Mouse (Mus musculus): Measurements from ENCODE around the gene Jdp2.

The Jdp2 gene

DNA sequence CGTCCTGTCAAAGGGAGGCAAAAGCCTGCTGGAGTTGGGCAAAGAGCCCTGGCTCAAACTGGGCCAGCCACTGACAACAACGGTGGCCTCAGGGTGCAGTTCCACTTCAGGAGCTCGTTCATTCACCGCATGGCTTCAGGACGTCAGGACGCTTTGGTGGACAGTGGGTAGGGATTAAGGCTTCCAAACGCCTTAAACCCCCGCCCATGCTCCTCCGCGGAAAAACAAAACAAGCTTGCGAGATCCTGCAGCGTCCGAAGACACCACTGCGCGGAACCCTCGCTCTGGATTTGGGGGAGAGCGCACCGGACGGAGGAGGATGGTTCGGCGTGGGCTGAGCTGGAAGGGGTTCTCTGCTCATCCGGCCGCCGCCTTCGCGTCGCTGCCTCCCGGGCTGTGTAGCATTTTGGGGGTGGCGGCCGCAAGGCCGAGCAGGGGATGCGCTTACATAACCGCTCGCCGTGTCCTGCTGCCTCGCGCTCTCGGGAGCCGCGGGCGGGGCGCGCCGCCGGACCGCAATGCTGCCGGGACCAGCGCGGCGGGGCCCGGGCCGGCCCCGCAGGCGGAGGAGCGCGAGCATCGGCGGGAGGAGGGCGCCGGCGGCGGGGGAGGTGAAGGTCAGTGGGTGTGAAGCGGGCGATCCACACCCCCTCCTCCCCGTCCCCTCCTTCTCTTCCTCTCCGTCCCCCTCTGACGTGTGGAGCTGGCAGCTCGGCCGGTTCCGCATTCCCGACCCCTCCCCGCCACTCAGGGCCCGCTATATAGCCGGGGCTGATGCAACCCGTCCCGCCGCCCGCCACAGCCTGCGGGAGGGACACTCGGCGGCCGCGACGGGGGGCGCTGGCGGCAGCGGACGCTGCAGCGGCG, at the start of gene Jdp2:
Gene Jdp2 (plus strand): TSS at position 417 of the 867 bp plus-strand sequence.
- peak; percentile 52 to 57 for DNase-seq

DNA sequence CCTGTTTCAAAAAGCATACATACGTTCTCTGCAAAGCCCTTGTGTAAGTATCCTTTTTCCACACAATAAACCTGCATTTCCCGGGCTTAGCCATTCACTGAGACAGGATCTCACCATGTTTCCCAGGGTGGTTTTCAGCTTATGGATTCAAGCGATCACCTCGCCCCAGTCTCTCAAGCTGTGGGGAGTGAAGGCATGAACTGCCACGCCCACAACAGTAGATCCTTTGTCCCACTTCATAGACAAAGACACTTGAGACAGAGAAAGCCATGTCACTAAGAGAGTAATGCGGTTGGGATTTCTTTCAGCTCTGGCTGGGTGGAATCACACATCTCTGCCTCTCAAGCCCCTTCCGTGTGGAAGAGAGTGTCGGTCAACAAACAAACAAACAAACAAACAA, 49.2 kb upstream of the Jdp2 start:
- no peak for DNase-seq

DNA sequence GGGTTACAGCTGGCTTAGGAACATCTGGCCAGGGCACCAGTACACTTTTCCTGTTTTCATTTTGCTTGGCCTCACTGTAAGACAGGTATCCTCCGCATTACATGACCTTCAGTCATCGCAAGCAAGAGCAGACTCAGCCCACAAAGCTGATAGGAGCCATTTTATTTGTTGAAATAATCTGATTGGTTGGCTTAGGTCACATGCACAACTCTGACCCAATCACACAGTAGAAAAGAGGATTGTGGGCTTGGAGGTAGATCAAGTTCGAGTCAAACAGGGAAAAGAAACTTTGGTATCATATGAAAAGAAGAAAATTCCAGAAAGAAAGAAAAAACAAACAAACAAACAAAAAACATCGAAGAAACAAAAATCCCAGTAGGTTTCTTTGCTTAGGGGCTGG, 48.4 kb upstream of the Jdp2 start:
- no peak for DNase-seq

DNA sequence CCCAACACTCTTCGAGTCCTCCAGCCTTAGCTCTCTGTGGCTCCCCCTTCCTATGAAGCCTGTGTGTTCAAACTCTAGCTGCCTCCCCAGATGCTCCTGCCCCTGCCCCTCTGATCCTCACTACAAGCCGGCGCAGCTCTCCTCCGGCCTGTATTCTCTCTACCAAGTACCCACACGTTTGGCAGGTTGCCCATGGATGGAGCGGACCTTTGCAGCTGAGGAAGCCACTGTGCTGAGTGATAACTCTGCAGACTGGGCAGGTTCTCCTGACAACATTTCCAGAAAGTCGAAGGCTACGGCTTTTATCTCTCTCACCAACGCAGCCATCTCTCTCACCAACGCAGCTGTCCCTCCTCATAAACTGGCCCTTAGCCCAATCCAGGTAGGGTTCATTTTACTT, 39.5 kb upstream of the Jdp2 start:
- DNase-seq, result no peak

DNA sequence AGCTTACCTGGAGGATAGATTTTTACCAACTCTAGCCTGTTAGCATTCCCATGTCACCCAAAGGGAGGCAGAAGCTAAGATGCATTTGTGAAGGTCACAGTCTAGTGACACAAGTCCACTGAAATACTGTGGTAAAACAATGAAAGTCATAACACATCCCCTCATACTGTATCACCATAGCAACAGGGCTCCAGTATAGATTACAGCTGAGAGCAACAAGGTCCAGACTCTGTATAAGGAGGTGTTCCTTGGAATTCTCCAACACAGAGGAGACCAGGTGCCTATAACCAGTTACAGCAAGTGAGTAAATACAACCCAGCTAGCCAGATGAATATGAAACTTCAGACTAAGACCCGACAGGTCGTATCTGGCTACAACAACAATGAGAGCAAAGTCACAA, 33.4 kb upstream of the Jdp2 start:
- DNase-seq, result no peak

DNA sequence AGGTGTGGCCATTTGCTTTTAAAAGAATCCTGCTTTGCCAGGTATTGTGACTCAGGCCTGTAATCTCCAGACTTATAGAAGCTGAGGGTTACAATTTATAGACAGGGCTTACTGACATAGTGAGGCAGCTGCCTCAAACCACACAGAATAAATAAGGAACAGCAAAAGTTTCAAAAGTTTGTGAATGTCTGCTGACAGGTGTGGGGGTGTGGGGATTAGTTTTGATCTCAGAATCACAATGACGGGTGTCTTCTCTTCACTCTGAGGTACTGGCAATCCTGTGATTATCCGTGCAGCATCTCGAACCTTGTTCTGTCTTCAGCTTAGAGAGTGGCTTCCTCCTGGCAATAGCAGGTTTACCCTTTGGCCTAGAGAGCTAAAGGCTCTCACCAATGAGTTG, 30.5 kb upstream of the Jdp2 start:
- no peak for DNase-seq

DNA sequence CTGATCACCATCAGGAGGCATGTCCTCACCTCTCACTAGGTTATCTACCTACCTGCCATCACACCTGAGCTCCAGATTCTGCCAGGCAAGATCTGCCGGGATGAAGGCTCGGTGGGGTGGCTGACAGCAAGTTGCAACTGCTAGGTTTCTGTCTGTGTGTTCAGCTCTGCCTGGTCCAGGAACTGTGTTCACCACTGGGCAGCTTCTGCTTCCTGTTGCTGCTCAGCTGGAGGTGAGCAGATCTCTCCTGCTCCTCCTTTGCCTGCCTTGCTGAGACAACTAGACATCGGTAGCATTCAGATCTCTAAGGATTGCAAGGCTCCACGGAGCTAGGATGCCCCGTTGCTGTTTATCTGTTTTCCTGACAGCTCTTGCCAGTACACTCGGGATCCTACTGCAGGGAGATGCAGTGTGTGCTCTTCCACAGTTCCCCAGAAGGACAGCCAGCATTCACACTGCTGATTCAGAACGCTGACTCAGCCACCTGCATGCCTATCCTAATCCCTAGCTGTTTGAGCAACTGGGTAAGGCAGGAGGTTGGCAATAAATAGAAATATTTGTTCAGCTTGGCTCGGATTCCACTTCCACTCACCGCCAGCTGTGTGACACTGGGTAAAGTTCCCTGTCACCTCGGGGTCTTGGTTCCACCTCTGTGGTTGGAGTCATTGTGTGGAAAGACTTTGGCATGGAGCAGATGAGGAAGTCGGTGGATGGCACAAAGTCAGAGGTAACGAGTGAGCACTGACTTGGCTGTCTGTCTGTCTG, 29.3 kb upstream of the Jdp2 start:
- DNase-seq, result no peak

DNA sequence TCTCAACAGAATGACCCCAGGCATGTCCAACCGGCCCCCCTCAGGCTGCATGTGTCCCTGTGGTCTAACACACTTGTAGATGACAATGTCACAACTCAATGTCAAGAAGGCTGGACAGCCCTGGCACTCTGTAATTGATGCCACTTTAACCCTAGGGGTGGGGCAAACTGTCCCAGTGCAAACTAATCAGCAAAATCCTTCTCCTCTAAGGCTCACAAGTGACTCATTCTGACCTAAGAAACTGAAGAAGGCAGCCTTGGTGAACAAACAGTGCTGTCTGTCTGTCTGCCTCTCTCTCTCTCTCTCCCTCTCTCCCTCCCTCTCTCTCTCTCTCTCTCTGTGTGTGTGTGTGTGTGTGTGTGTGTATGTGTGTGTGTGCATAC, 28.7 kb upstream of the Jdp2 start:
- DNase-seq, result no peak

DNA sequence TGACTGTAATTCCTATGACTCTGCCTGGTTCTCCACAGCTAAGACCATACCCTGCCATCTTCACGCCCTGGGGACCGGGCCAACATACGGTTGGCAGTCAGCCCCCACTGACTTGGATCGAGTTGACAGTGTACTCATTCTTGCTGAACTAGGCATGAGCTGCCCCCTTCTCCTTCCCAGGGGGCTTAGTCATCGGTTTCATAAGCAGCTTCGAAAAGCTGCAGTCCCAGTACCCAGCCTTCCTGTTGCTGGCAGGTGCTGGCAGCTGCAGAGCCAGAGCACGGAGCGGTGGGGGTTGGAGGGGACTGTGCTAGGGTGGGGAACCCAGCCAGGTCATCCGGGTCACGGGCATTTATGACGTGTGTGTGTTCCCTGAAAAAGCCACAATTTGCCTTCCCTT, 27.5 kb upstream of the Jdp2 start:
- DNase-seq, result peak; percentile 29 to 34

DNA sequence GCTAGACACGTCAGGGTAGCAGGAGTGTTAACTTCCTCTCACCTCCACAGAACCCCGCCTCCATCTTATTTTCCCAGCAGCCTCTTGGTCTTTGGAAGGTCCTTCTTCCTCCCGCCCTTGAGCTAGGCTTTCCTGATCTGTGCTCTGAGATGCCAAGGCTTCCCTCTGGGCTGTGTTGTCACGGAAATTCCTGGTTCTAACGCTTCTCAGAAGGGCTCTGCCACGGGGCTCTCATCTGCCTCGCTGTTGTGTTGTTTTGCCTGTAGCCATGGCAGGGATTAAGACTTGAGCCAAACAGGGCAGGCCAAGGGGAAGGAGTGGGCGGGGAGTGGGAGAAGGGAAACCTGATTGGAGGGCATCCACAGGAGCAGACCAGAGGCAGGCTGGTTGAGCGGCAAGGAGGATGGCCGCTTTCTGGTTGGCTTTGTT, 26.8 kb upstream of the Jdp2 start:
- no peak for DNase-seq

DNA sequence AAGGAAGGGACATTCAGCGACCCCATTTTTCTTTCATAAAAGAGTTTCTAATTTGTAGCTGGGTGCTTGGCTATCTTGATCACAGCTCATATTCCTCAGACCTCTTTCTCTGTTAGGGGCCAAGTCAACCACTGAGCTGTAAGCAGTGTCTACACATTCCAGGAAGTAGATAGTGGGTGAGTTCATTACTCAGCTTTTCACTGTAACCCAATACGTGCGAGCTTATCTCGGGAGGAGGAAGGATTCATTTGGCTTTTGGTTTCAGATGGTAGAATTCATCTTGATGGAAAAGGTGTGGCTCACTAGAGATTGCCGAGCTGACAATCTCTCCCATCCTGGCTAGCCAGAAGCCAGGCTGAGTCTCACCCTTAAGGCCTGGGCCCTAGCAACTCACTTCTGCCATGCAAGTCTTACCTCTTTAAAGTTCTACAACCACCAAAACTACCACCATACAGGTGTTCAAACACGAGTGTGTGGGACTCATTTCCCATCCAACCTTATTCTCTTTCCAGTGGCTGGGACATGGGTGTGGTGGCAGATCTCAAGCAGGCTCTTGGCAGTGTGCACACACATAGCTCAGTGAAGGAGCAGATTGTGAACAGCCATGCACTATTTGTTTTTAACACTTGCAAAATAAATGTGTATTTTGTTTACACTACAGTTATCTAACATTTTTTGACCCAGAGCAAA, 23.9 kb upstream of the Jdp2 start:
- no peak for DNase-seq

DNA sequence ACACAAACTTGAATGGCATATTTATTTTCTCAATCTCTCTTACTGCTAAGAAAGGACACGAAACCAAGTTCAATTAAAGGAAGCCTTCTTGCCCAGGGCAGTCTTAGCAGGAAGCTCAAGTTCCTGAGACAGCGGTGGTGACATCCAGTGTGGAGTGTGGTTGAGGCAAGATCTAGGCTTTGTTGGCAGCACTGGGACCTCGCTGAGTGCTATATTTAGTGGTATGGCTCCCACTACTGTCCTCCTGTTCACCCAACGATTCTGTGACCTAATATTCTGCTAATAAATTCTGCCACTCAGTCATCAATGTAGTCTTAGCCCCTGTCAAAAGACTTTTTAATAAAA, 23.4 kb upstream of the Jdp2 start:
- DNase-seq, result no peak

DNA sequence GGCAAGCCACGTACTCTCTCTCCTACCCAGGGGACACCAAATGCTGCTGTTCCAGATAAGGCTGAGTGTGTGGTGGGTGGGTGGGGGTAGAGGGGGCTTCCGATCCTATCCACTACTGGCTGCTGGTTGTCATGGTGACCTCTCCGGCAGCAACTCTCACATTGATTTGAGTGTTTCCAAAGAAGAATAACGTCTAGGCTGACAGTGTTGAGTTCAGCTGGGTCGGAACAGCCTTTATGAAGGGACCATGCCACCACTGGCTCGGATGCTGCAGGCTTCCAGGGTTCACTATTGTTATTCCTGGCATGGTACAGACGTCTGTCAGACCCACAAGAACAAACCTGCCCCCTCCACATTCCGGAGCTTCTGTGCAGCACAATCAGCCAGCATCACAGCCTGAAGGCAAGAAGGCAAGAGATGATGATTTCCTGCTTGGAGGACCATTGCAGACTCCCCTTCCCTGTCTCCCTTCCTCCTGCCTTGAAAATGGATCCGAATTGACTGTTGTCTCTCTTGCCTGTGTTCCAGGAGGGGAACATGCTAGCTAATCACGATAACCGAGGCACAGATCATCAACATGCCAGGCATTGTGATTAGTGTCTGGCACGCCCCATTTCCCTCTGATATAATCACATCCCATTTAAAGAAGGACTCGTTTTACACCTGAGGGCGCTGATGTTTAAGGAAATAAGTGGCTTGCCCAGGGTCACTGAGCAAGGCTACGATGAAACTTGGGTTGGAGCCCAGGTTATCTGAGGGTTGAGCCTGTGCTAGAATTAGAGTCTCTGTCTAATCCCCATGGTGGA, 17.4 kb upstream of the Jdp2 start:
- no peak for DNase-seq

DNA sequence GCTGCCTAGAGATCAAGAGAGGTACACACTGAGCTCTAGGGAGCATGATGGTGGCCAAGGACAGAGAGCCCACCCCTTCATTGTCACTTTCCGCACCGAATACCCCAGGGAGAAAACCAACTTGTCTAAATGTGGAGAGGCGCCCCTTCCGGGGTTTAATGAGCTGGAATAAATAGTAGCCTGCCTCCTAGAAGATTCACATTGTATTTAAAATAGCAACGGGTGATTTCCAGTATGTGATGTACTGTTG, 16.8 kb upstream of the Jdp2 start:
- DNase-seq, result no peak

DNA sequence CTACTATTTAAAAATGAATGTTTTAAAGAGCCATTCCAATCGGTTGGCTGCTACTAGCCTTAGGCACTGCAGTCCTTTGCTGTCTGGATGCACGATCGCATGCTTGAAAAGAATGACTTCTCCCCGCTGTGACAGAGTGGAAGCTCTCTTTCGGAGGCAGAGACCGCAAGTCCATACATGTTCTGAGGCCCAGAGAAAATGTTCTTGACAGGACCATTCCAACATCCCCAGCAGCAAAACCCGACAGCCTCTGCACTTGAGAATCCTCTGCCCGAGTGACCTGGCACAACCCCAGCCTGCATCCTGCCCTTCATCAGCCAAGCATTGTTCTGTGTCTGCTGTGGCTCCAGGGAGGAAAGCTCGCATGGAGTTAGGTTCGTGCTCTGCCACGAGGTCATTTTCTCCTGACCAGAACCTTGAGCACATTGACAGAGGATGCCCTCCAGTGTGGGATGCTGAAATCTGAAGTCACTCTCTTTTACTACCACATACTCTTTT, 13.0 kb upstream of the Jdp2 start:
- DNase-seq, result no peak

DNA sequence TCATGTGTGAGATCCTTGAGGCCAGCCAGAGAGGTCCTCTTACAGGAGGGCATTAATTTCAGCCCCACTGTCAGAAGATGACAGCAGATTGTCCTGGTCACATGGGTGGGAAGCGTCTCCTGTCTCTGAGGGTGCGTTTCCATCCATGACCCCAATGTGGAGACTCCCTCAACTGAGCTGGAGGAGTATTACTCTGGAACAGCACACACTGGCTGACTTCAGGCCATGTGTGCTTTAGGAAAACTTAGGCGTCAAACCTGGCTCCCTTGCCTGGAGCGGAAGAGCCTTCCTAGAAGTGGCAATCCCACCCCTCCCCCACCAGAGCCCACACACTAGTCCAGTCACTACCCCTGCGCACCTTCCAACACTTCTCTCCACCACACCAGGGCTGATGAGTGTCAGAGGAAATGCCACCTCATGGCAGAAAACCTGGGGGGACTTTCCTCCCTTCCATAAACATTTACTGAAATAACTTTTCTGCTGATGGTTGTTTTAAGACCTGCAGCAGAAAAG, 8.9 kb upstream of the Jdp2 start:
- DNase-seq, result no peak

DNA sequence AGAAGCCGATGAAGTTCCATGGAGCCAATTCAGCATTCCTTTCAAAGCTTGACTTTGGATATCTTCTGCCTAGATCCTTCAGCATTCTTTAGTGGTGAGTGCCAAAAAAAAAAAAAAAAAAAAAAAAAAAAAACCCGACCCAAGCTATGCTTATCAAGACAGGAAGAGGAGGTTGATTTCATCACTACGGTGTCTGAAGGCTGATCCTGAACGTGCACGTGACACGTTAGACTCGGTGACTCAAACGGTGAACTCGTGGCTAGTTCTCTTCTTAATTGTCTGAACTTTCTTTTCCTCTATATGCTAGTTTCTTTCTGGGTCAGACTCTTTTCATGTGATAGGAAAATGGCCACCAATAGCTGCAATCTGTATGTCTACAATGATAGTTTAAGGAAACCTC, 5.9 kb upstream of the Jdp2 start:
- DNase-seq, result peak in 1 of 2 experiments; percentile 19

DNA sequence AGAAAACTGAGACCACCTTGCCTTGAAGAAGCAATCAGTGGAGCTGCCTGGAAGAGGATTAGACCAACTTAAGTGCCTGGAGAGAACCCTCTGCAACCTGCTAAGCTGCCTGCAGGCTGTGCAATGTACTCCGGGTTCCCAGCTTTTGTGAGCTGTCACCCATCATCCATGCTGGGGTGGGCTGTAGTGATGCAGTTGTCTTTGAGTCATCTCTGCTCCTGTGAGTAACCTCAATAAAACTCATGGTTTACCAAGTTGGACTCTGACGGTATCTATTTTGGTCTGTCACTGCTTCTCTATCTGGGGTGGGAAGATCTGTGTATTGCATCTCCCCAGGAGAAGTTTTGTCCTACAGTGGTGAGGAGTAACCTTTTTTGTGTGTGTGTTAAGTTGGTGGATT, 4.4 kb upstream of the Jdp2 start:
- no peak for DNase-seq

DNA sequence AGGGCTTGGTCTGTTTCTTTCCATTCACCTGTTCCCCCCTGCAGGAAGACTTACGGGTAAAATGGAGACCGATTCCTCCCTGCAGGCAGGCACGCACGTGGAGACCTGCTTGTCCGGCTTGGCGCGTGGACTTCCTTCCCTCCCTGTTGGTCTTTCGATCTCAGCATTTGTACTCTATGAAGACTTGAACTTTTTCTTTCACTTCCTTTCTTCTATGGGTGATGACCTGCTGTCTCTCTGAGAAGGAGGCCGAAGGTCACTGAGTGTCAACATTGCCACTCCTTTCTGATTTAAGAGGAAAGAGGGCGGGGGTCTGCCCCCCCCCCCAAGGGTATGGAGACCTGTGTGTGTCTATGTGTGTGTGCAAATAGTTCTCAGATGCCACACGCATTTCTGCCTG, 774 bp upstream of the Jdp2 start:
- peak in 1 of 2 experiments; percentile 17 for DNase-seq

DNA sequence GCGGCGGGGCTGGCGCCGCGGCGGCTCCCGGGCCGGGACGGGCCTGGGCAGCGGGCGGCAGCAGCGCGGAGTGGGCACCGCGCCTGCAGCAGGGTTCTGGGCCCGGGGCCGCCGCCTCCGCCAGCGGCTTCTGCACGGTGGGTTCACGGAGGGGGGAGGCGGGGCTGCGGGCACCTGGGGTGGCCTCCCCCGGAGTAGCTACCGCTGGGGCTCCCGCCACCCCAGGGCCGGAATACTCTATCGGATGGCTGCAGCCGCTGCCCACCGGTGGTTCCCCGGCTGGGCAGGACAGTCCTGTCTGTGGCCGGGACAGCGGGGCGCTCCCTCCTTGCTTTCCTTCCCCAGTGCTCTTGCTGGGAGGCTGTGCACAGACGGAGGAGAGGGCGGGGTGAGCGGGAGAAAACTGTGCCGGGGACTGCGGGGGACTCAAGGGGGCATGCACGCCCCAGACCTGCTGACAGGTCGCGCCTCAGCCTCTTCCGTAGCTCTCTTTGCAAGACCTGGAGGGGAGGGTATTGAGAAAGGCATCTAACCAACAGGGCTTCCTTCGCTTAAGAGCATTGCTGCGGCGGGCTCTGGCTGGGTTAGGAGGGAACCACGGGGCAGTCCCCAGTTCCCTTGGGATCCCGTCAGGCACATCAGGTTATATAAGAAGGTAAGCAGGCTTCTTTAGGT, 788 bp downstream of the Jdp2 start:
- DNase-seq, result peak; percentile 48 to 49

DNA sequence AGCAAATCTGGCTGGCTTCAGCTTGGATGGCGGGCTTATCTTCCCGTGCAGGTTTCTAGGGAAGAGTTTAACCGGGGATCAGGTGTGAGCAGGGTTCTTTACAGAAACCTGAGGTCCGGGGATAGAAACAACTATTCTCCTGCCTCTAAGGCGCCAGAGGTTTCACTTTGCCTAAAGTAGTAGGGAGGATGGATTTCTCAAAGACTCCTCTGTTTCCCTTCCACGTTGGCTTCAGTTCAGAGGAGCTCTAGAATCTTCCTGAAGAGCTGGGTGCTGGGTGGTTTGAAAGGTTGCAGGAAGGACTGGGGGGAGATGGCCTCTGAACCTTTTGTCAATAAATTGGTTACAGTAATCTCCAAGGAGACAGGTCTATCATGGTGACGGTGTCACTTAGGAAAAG, 1.8 kb downstream of the Jdp2 start:
- DNase-seq, result no peak

DNA sequence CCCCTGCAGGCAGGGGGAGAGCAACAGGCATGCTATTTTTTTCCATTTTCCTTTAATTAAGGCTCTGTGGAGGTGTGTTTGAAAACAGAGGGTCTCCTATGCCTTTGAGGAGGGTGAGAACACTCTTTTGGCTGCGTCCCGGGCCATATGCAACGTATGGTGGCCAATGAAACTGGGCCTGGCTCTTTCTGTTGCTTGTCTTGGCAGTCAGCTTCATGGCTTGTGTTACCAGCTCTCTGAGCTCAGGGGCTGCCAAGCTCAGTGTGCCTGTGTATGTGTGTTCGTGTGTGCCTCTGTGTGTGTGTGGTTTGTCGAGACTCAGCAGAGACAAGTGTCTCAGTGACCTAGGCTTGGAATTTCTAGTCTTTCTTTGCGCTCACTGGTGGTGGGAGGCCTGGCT, 2.7 kb downstream of the Jdp2 start:
- no peak for DNase-seq
